Mouse (Mus musculus) lung, postnatal 0 days (tissue): ENCODE data around the gene Ddx6.

Experiments used
- CTCF ChIP-seq: IDR thresholded peaks from 2 replicates; pipeline ENCODE4 v1.5.1; 2016; ENCODE audit warnings: antibody characterized with exemption, mild to moderate bottlenecking
- EP300 ChIP-seq: IDR thresholded peaks from 2 replicates; pipeline ENCODE4 v1.6.1; 2016; ENCODE audit warnings: antibody characterized with exemption, mild to moderate bottlenecking, control low read depth

- TF ChIP-seq CTCF (no peak), EP300 (no peak)
These were observed 31.4 kb upstream of the Ddx6 start for GRCm38 (mm10) chr9:44573306-44573705.
